Mouse (Mus musculus) cerebellum, adult 9-10 months (tissue): Measurements from ENCODE around the gene Ap2b1.

Source experiments
- DNase-seq: peaks from one replicate; pipeline ENCODE4 v3.0.0; 2022

Ap2b1 gene

DNA sequence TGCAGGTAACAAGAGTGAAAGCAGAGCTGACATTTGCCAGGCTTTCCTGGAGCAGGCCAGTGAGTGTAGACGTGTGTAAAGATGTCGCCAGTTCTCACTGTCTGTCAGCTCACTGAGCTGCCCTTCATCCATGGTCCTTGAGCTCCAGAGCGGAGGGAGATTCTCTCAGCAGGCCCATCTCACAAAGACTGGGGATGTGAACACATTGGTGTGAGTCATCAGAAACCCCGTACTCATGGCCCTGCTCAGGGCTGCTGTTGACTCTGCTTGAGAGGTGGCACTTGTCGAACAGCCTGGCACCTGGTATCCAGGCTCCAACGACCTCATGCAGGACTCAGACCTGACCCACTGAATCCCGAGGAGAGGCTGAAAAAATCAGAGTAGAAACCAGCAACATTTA lies 105.0 kb downstream of the Ap2b1 start:
- DNase-seq: no peak

DNA sequence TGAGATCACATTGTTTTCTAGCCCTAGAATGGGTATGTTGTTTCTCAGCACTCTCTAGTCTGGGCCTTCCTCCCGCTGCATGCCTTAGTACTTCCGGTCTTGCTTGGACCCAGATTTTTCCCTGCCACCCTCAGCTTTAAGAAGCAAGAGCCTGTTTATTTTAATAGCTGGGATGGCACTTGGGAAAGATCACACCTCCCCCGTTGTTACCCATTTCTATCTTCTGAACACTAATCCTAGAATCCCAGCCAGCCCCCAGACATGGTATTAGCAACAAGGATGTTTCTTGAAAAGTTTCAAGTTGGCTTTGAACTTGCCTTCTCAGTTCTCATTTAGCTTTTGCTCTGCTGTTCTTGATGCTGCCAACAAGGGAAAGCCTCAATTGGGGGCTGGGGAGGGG lies 107.6 kb downstream of the Ap2b1 start:
- no peak for DNase-seq

DNA sequence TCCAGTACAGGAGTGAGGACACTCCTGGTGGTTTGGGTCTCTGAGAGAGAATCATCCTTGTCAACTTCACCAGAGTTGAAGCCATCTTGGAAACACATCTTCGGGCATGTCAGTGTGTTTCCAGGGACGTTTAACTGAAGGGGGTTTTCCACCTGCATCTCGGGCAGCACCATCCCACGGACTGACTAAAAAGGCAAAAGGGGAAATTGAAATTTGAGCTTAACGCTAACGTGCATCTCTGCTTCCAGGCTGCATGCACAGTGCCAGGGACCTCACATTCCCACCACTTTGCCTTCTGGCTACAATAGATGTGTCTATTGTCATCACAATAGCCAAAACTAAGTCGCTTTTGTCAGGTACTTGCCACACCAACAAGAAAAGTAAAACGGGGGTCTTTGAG lies 109.4 kb downstream of the Ap2b1 start:
- no peak for DNase-seq

DNA sequence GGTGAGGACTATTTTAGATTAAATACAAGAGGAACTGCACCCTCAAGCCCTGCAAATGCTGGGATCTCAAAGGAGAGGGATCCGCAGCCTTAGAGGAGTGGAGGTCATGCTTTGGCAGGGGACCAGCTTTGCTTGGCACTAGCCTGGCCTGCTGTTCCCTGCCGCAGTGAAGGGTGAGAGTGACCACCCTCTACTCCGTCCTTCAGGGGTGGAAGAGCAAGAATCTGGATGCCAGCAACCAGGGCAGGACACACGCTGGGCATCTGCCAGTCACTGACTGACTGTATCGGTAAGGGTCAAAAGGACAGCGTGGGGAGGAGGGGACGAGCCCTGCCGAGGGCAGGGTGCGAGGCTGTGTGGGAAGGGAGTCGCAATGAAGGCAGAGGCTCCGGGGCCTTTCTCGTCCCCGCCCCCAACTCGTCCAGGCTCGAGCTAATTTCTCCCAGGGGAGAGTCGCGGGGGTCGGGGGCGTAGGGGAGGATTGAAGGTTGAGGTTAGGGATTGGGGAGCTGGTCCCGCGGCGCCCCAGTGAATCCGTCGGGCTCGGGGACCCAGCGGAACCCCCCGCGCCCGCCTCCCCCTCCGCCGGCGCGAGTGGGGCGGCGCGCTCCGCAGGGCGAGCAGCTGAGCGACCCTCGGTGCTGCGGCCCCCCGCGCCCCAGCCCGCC lies 110.4 kb downstream of the Ap2b1 start, which contains the start of gene Rasl10b:
Gene Rasl10b, plus strand, starts transcription at position 51 of the 668 bp plus-strand sequence.
- peak; percentile 68 for DNase-seq

DNA sequence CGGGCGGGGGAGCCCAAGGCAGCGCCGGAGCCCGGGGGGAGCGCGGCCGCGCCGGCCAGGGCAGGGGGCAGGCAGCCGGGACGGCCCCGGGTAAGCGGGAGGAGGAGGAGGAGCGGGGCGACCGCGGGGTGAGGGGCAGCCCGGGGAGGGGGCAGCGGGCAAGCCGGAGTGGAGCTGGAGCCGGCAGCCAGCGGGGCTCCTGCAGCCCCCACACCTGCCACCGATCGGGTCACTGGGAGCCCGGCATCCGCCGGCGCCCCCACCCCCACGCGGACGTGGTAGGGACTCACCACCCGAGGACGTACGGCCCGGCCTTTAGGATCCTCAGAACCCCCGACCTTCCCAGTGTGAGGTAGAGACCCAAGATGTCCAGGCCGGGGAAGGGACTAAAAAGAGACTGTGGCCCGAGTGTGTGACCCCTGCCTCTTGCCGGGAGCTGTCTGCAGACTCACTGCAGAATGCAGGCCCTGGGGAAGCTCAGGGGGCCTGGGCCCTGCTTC lies 111.0 kb downstream of the Ap2b1 start:
- DNase-seq: no peak

DNA sequence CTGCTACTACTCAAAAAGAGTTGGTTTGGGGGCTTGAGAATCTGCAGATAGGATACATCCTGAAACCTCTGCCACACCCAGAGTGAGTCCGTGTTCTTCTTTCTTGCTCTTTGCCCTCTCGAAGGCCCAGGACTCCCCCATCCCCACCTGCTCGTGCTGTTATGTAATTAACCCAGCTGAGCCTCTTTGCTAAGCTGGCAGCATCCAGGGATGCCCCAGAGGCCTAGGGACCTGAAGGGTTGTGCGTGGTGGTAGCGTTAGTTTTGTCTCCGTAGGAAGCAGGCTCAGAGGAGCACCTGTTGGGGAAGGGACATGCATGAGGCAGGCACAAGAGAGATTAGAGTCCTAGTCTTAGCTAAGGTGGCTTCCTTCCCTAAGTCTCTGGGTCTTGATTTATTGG lies 111.7 kb downstream of the Ap2b1 start:
- DNase-seq: no peak

DNA sequence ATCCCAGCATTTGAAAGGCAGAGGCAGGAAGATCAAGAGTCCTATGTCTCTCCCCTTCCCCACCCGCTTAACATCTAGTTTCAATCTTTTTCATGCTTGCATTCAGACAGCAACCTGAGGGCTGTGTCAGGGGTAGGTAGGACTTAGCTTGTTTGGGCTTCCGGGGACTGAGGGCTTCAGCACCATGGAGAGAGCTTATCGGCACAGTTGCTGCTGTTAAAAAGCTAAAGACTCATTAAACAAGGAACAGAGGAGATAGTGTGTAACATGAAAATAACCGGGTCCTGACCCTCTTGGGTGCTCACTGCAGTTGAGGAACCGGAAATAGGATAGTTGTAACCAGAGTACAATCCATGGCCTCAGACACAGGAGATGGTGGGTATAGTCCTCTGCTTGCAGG lies 118.3 kb downstream of the Ap2b1 start:
- DNase-seq: no peak

DNA sequence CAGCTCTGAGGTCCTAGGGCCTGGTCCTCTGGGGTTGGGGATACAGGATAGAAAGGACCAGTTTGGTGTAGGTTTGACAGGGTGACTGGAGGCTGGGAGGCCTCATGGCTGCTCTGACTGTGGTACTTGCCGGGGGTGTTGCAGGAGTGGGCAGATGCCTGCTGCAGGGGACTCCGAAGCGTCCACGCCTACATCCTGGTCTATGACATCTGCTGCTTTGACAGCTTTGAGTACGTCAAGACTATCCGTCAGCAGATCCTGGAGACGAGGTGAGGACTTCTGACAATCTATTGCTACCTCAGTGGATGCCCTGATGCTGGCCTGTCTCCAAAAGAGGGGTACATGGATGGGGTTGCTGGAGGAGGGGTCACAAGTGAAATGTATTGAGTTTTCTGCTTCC lies 118.9 kb downstream of the Ap2b1 start:
- no peak for DNase-seq

DNA sequence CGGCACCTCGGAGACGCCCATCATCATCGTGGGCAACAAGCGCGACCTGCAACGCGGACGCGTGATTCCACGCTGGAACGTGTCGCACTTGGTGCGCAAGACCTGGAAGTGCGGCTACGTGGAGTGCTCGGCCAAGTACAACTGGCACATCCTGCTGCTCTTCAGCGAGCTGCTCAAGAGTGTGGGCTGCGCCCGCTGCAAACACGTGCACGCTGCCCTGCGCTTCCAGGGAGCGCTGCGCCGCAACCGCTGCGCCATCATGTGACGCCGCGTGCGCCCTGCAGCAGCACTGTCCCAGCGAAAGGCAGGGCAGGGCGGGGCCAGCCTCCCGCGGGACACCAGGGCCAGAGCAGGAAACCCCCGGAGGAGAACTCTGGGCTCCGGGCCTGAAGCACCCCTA lies 119.7 kb downstream of the Ap2b1 start:
- DNase-seq: no peak

DNA sequence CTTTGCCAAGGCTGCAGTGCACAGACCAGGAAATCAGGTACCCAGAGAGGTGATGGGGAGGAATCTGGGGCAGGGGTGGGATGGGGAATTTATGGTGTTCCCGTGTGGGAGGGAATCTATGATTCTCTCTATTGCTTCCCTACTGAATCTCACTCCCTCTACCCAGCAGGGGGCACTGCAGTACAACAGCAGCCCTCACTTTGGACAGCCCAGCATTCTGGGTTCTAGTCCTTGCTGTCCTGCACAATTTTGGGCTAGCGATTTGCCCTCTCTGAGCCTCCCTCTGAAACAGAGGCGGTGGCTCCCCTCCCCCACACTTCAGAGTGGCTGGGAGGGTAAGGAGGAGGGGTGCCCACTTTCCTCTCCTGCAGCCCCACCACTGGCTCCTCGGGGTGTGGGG lies 121.5 kb downstream of the Ap2b1 start:
- DNase-seq: no peak

DNA sequence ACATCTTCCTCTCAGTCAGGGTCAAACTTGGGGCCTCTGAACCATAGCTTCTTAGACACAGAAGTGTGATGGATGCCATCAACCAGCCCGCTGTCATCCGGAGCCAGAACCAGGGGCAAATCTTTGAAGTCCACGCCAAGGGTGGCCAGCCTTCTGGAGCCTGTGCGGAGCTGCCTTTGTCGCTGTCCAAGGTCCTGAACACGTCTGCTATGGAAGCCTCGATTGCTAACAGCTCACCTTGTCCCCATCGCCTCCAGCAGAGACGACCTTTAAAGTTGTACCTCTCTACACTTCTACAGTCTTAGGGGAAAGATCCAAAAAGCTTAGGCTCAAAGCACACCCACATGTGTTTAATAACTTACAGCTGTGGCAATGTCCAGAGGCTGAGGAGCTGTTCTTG lies 122.5 kb downstream of the Ap2b1 start:
- no peak for DNase-seq

DNA sequence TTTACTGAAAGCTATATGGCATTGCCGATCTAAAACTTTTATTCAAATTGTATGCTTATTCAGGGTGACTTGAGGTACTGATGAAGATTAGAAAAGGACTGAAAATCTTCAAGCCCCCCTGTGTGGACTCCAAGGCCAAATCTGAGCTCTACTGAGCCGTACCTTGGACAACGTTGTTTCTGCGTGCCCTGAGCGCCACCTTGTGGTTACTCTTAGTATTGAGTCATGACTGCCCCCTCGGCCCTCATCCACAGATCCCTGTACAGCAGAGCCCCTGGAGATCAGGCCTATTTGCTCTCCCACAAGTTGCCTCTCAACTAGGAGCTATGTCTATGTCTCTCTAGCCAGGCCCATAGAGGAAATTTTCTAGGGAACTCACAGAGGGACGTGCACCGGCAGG lies 125.9 kb downstream of the Ap2b1 start:
- DNase-seq: peak; percentile 86

DNA sequence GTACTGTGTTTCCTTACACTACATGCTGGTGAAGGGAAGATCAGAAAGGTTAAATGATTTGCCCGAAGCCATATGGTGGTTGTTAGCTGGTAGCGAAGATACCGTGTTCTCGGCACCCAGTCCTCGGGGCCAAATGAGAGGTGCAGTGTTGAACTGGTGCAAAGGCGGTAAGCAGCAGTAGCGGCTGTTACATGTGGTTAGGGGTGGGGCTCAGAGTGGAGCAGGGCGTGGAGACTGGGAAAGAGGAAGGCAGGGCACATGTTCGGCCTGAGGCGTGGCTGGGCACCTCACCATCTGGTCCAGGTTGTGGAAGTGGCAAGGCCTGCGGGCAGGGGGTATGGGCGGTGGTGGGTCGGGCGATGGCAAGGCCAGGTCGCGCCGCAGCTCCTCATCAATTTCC lies 128.1 kb downstream of the Ap2b1 start:
- no peak for DNase-seq

DNA sequence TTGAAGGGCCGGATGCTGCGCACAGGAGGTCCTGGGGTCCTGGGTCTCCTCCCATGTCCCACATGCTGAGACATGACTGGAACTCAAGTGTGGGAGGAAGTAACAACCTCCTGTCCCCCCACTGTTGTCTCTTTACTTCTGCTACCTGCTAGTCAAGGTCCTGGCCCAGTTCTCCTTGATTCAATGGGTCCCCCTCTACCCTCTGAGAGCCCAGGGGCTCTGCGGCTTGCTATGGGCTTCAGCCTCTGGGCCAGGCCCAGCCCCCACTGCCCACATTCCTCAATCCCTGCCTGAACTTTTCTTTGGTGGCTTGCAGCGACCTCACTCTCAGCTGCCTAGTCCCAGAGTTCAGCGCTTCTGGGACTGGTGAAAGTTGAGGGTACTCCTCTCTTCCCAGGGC lies 130.5 kb downstream of the Ap2b1 start, which contains the start of gene Gas2l2:
Gene Gas2l2, minus strand, starts transcription at position 101 of the 400 bp plus-strand sequence.
- no peak for DNase-seq

DNA sequence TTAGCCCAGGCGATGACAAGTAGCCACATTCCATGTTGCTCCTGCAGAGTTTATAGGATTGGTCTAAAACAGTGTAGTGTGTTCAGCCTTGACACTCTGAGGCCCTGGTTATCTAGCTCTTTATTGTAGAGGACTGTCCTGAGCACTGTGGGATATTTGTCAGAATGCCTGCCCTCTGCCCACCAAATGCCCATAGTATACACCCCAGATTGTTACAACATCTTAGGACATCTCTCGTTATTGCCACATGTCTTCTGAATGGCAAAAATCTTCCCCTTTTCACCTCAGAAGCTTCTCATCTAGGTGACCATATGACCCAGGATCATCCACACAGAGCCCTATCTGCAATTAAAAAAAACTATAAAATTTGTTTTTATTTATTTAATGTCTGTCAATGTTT lies 133.7 kb downstream of the Ap2b1 start:
- no peak for DNase-seq

DNA sequence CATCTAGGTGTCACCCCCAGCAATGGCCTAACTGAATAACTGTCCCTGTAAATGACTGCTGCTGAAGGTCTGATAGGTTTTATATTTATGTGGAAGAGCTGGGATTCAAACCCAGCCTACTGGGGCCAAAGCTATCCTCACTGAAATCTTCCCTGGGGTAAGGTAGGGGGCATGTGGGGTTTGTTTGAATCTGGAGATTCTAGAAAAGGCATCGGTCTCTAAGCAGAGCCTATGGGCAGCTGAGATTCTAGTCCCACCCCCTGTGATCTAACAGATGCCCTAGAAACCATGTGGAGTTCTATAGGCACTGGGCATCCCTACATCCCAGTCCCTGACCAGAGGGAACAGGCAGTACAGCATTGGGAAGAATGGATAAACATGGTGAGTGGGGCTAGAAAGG lies 138.6 kb downstream of the Ap2b1 start, which contains the start of gene 1700020L24Rik:
Gene 1700020L24Rik, plus strand, starts transcription at position 301 of the 400 bp plus-strand sequence.
- no peak for DNase-seq

DNA sequence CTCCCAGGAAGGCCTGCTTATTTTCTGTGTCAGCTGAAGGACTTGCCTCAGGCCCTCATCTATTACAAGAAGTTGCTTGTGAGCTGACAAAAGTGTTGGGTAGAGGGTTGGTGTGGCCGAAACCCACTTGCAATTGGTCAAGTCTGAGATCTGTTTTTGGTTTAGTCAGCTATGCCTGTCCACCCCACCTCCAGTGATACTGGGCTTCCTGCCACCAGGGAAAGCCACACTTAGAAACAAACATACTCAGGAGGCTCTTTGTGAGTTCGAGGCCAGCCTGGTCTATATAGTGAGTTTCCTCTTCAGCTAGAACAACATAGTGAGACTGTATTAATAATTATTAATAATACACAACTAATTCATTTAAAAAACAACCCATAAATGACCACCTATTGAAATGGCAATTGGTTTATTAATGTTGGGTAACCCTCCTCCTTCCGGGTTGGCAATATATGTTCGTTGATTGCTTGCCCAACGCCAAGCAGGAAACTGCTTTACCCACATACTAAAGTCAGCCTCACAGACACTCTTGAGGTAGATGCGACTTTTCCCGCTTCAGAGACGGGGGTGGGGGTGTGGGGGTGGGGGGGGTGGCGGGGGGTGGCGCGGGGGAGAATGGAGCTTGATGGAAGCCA lies 140.7 kb downstream of the Ap2b1 start:
- DNase-seq: no peak

DNA sequence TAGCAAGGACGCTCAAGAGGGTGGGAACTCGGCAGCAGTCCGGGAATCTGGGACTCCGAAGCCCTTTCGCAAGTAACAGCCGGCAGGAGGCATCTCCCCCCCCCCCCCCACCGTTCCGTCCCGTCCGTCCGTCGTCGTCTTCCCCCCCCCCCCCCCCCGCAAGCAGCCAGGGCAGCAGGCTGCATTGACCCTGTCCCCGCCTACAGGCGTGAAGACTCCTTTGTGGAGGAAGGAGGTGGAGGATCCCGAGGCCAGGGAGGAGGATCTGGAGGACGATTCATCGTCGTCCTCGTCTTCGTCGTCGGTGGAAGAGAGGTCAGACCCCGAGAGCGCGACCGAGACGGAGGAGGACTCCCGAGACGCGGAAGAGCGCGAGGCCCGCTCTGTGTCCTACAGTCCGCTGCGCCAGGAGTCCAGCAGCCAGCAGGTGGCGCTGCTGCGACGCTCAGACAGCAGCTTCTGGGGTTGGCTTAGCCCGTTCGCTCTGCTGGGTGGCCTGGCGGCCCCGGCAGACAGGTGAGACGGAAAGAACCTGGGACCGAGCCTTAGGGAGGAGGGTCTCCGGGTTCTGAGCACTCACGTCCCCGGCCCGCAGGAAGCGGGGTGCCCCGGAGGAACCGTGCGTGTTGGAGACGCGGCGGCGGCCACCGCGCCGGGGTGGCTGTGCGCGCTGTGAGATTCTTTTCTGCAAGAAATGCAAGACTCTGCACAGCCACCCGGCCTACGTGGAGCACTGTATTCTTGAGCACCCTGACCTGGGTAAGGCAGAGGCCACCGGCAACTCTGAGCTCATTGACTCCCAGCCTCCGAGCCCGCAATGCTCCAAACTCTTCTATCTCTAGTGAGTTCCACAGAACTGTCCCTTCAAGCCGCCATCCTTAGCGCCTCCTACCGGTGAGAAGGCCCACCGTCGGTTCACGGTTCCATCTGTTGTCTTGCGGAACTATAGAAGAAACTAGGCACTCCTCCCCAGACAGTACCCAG lies 141.5 kb downstream of the Ap2b1 start:
- DNase-seq: peak; percentile 90

DNA sequence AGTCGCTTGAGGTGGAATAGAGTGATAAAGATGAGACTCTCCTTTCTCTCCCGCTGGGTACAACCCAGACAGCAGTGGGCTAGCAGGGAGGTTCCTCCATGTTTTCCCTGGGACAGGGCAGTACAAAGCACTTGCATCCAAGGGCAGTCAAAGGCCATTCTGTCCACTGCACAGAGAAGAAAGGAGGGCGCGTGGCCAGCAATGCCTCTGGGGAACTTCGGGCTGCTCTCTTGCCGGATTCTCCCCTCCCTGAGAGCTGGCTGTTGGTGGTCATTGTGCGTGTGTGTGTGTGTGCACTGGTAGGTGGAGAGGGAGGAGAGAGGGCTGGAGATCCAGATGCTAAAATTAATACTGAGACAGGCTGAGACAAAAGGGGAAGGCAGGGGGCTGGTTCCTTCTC lies 142.4 kb downstream of the Ap2b1 start:
- DNase-seq: no peak

DNA sequence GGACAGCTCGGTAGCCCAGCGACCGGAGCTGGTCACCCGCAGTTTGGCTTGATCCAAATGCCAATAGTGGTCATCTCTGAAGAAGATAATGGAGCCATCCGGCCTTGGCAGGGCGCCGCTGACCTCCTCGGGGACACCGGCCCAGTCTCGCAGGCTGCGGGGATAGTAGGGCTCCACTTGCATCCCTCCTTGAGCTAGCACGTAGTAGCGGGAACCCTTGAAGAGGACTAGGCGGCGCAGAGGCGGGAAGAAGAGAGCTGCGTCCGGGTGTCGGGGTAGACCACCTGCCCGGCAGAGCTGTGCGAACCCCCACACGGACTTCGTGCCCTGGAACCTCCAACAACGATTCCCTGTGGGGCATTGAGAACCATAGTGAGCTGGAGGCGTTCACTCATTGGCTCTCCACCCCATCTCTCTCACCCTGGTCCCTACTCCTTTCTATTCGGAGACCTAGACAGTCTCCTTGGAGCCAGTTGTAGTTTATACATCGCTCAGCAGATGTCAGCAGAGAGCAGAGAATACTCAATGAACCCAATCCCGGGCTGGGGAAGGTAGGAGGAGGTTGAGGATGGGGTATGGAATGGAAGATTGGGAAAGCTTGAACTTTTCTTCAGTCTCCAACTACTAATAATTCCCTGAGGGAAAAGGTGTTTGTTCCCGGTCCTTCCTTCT lies 143.9 kb downstream of the Ap2b1 start:
- peak; percentile 91 for DNase-seq

DNA sequence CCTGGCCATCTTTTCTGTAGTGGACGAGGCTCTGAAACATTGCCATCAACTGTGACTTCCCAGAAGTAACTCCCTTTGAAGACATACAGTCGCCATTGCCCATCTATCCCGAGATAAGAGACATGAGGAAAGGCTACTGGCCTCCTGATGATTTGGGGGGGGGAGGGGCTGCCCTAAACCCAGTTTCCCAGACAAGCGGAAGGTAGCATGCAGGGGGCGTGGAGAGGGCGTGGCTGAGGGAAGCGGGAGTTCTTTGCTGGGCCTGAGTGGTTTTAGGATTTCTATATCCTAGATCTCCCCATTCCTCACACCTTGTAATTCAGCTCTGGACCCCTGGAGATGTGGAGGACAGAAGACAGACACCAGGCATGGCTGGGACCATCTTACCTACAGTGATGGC lies 145.0 kb downstream of the Ap2b1 start:
- no peak for DNase-seq

DNA sequence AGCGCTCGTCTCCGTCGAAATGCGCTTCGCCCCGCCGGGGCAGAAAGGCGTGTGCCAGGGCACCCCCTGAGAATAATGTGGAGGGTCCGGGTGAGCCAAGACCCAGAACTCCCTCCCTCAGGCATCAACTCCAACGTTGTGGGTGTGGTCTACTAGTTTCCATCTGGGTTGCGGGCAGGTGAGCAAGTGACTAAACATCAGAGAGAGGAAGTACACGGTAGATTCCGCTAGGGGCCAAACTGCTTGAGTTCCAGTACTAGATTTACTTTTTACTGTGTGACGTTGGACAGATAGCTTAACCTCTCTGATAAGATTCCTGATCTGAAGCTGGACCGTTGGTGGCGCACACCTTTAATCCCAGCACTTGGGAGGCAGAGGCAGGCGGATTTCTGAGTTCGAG lies 146.2 kb downstream of the Ap2b1 start:
- no peak for DNase-seq

DNA sequence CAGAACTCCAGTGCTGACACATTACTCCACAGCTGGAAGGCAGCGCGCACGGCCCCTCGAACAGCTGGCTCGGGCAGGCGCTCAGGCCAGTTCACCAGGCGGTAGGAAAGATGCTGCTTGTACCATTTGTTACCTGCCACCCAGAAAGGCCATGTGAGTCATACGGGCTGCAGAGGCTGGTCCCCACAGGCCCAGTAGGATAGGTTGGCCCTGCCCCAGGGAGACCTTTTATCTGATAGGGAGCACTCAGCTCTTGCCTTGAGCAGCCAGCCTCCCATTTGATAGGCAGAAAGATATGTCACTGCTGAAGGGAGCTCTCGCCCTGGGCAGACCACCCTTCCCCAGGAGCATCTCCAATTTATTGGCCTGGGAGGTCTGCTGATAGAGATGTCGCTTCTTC lies 148.8 kb downstream of the Ap2b1 start:
- no peak for DNase-seq
